Mouse (Mus musculus): ENCODE measurements around the gene Mrpl28.
"Not testable (repeated sequence)": the region's sequence is repeated elsewhere in the genome, so short reads cannot be mapped to it uniquely, and the experiment has no call there.

The Mrpl28 gene

GRCm38 (mm10) chr17:26123267-26123684, at the start of gene Mrpl28:
TSS of gene Mrpl28 (plus strand) at chr17:26123500.
- DNase-seq (ENCODE audit: low spot score): peak; percentile 96

GRCm38 (mm10) chr17:26075246-26075645, 48.1 kb upstream of the Mrpl28 start:
- DNase-seq (ENCODE audit: low spot score): no peak

GRCm38 (mm10) chr17:26078851-26079250, 44.4 kb upstream of the Mrpl28 start:
- DNase-seq (ENCODE audit: low spot score): no peak

GRCm38 (mm10) chr17:26080867-26081266, 42.4 kb upstream of the Mrpl28 start:
- DNase-seq (ENCODE audit: low spot score): no peak

GRCm38 (mm10) chr17:26087059-26087564, 36.2 kb upstream of the Mrpl28 start:
- no peak for DNase-seq (ENCODE audit: low spot score)

- DNase-seq (ENCODE audit: low spot score): peak; percentile 93
Observed at GRCm38 (mm10) chr17:26089905-26090632, 33.2 kb upstream of the Mrpl28 start, which contains the start of gene Decr2. TSS of gene Decr2 (minus strand) at chr17:26090337.

GRCm38 (mm10) chr17:26094531-26095110, 28.7 kb upstream of the Mrpl28 start:
- DNase-seq (ENCODE audit: low spot score): no peak

GRCm38 (mm10) chr17:26095121-26095740, 28.1 kb upstream of the Mrpl28 start, which contains the start of gene Nme4:
TSS of gene Nme4 (minus strand) at chr17:26095602.
- DNase-seq (ENCODE audit: low spot score): peak; percentile 49

- no peak for DNase-seq (ENCODE audit: low spot score)
Observed at GRCm38 (mm10) chr17:26098461-26098860, 24.8 kb upstream of the Mrpl28 start.

- peak; percentile 29 for DNase-seq (ENCODE audit: low spot score)
Observed at GRCm38 (mm10) chr17:26099316-26099715, 24.0 kb upstream of the Mrpl28 start.

- DNase-seq (ENCODE audit: low spot score): no peak
Observed at GRCm38 (mm10) chr17:26100166-26100565, 23.1 kb upstream of the Mrpl28 start.

- peak; percentile 33 for DNase-seq (ENCODE audit: low spot score)
Observed at GRCm38 (mm10) chr17:26101478-26101877, 21.8 kb upstream of the Mrpl28 start.

GRCm38 (mm10) chr17:26105619-26106018, 17.7 kb upstream of the Mrpl28 start:
- DNase-seq (ENCODE audit: low spot score): no peak

GRCm38 (mm10) chr17:26110156-26110555, 13.1 kb upstream of the Mrpl28 start:
- DNase-seq (ENCODE audit: low spot score): no peak

GRCm38 (mm10) chr17:26111024-26111423, 12.3 kb upstream of the Mrpl28 start:
- no peak for DNase-seq (ENCODE audit: low spot score)

GRCm38 (mm10) chr17:26111722-26112121, 11.6 kb upstream of the Mrpl28 start:
- no peak for DNase-seq (ENCODE audit: low spot score)

- no peak for DNase-seq (ENCODE audit: low spot score)
Observed at GRCm38 (mm10) chr17:26112751-26113150, 10.5 kb upstream of the Mrpl28 start.

- DNase-seq (ENCODE audit: low spot score): peak; percentile 73
Observed at GRCm38 (mm10) chr17:26113181-26113948, 9.9 kb upstream of the Mrpl28 start, which contains the start of gene Tmem8. TSS of gene Tmem8 (plus strand) at chr17:26113299.

GRCm38 (mm10) chr17:26114061-26114460, 9.2 kb upstream of the Mrpl28 start:
- no peak for DNase-seq (ENCODE audit: low spot score)

- DNase-seq (ENCODE audit: low spot score): not testable (repeated sequence)
Observed at GRCm38 (mm10) chr17:26114461-26114860, 8.8 kb upstream of the Mrpl28 start.

- DNase-seq (ENCODE audit: low spot score): no peak
Observed at GRCm38 (mm10) chr17:26115205-26115898, 7.9 kb upstream of the Mrpl28 start.

All from MN1 (cell line).